Mouse (Mus musculus): ENCODE data around the gene Traf5. TPM values are rescaled to one million over a fixed set of nuclear protein-coding genes. Genes with fewer than 3 reads are reported as not detected.
A peak's percentile ranks its signal among the peaks of the same experiment; 100 is the strongest.

The Traf5 gene
- total RNA-seq, 2 experiments from 2014 or later, result 4.5 to 7.6 TPM

- no peak overlapping the region for H3K27ac ChIP-seq
- no peak for TF ChIP-seq CTCF (IDR thresholded peaks at IDR 0.05)
- DNase-seq (ENCODE audit: extremely low spot score in 1 of 2, low spot score in 2 of 2), result no peak
- intact Hi-C loops (cut with DNase I), result no loop called here
- no peak overlapping the region for H3K4me3 ChIP-seq
Observed at GRCm38 (mm10) chr1:192052986-192053385, 39.4 kb downstream of the Traf5 start.

GRCm38 (mm10) chr1:192052461-192052860 is 39.9 kb downstream of the Traf5 start:
- Histone ChIP-seq H3K4me3 (no peak overlapping the region), H3K27ac (no peak overlapping the region)
- intact Hi-C loops (cut with DNase I), result no loop called here
- TF ChIP-seq CTCF (IDR thresholded peaks at IDR 0.05), result no peak
- peak in 1 of 2 experiments; percentile 24 for DNase-seq (ENCODE audit: extremely low spot score in 1 of 2, low spot score in 2 of 2)

GRCm38 (mm10) chr1:191999022-191999421 is 93.3 kb downstream of the Traf5 start:
- no peak overlapping the region for H3K27ac ChIP-seq
- no peak overlapping the region for H3K4me3 ChIP-seq
- intact Hi-C loops (cut with DNase I), result no loop called here
- TF ChIP-seq CTCF (IDR thresholded peaks at IDR 0.05), result no peak
- DNase-seq (ENCODE audit: extremely low spot score in 1 of 2, low spot score in 2 of 2), result no peak

- Histone ChIP-seq H3K4me3 (no peak overlapping the region), H3K27ac (no peak overlapping the region)
- intact Hi-C loops (cut with DNase I), result no loop called here
- TF ChIP-seq CTCF (IDR thresholded peaks at IDR 0.05), result no peak
- no peak for DNase-seq (ENCODE audit: extremely low spot score in 1 of 2, low spot score in 2 of 2)
Observed at GRCm38 (mm10) chr1:191996621-191997185, 95.7 kb downstream of the Traf5 start.

- TF ChIP-seq CTCF (IDR thresholded peaks at IDR 0.05), result no peak
- H3K27ac ChIP-seq, result no peak overlapping the region
- no peak for DNase-seq (ENCODE audit: extremely low spot score in 1 of 2, low spot score in 2 of 2)
Observed at GRCm38 (mm10) chr1:191995916-191996315, 96.4 kb downstream of the Traf5 start.

GRCm38 (mm10) chr1:191995488-191995887 is 96.9 kb downstream of the Traf5 start:
- intact Hi-C loops (cut with DNase I), result no loop called here
- no peak overlapping the region for H3K4me3 ChIP-seq
- DNase-seq (ENCODE audit: extremely low spot score in 1 of 2, low spot score in 2 of 2), result no peak
- no peak overlapping the region for H3K27ac ChIP-seq
- peak; percentile 68 for TF ChIP-seq CTCF (IDR thresholded peaks at IDR 0.05)

More at GRCm38 (mm10) chr1:191995916-191996315, 96.4 kb downstream of the Traf5 start:
- H3K4me3 ChIP-seq, result no peak overlapping the region
- intact Hi-C loops (cut with DNase I), result no loop called here

- no peak for TF ChIP-seq CTCF (IDR thresholded peaks at IDR 0.05)
- Histone ChIP-seq H3K27ac (no peak overlapping the region), H3K4me3 (no peak overlapping the region)
- intact Hi-C loops (cut with DNase I), result no loop called here
- no peak for DNase-seq (ENCODE audit: extremely low spot score in 1 of 2, low spot score in 2 of 2)
Observed at GRCm38 (mm10) chr1:191994476-191994875, 97.9 kb downstream of the Traf5 start.

- intact Hi-C loops (cut with DNase I), result no loop called here
- DNase-seq (ENCODE audit: extremely low spot score in 1 of 2, low spot score in 2 of 2), result no peak
- Histone ChIP-seq H3K4me3 (no peak overlapping the region), H3K27ac (peak overlapping the region; percentile 59; the same call in 1 of the 2 replicates)
- no peak for TF ChIP-seq CTCF (IDR thresholded peaks at IDR 0.05)
Observed at GRCm38 (mm10) chr1:191992040-191992780, 100.1 kb downstream of the Traf5 start.

- Histone ChIP-seq H3K27ac (peak overlapping the region; percentile 80), H3K4me3 (peak overlapping the region; percentile 67)
- DNase-seq (ENCODE audit: extremely low spot score in 1 of 2, low spot score in 2 of 2), result peak; percentile 94 to 96
- TF ChIP-seq CTCF (IDR thresholded peaks at IDR 0.05), result no peak
- intact Hi-C loops (cut with DNase I), result no loop called here
Observed at GRCm38 (mm10) chr1:191989994-191990393, 102.4 kb downstream of the Traf5 start.

GRCm38 (mm10) chr1:191989060-191989459 is 103.3 kb downstream of the Traf5 start:
- no peak for TF ChIP-seq CTCF (IDR thresholded peaks at IDR 0.05)
- H3K4me3 ChIP-seq, result no peak overlapping the region; the same call in 1 of the 2 replicates

GRCm38 (mm10) chr1:191988646-191989045 is 103.7 kb downstream of the Traf5 start:
- no peak for DNase-seq (ENCODE audit: extremely low spot score in 1 of 2, low spot score in 2 of 2)
- intact Hi-C loops (cut with DNase I), result no loop called here
- H3K4me3 ChIP-seq, result no peak overlapping the region
- no peak for TF ChIP-seq CTCF (IDR thresholded peaks at IDR 0.05)
- H3K27ac ChIP-seq, result no peak overlapping the region

More at GRCm38 (mm10) chr1:191989060-191989459, 103.3 kb downstream of the Traf5 start:
- intact Hi-C loops (cut with DNase I), result no loop called here
- no peak for DNase-seq (ENCODE audit: extremely low spot score in 1 of 2, low spot score in 2 of 2)
- H3K27ac ChIP-seq, result no peak overlapping the region

GRCm38 (mm10) chr1:191987481-191987769 is 104.9 kb downstream of the Traf5 start:
- intact Hi-C loops (cut with DNase I), result no loop called here
- TF ChIP-seq CTCF (IDR thresholded peaks at IDR 0.05), result no peak
- no peak for DNase-seq (ENCODE audit: extremely low spot score in 1 of 2, low spot score in 2 of 2)
- Histone ChIP-seq H3K27ac (no peak overlapping the region), H3K4me3 (no peak overlapping the region)

Measured in left cerebral cortex, adult 2 months (tissue).